Mouse (Mus musculus): ENCODE results near the gene Tmem263. TPM values are rescaled to one million over a fixed set of nuclear protein-coding genes. Genes with fewer than 3 reads are reported as not detected.

Tmem263 gene
- 5.6 and 9.8 TPM in 2 replicates for polyA plus RNA-seq (2012; rRNA removed)

DNA sequence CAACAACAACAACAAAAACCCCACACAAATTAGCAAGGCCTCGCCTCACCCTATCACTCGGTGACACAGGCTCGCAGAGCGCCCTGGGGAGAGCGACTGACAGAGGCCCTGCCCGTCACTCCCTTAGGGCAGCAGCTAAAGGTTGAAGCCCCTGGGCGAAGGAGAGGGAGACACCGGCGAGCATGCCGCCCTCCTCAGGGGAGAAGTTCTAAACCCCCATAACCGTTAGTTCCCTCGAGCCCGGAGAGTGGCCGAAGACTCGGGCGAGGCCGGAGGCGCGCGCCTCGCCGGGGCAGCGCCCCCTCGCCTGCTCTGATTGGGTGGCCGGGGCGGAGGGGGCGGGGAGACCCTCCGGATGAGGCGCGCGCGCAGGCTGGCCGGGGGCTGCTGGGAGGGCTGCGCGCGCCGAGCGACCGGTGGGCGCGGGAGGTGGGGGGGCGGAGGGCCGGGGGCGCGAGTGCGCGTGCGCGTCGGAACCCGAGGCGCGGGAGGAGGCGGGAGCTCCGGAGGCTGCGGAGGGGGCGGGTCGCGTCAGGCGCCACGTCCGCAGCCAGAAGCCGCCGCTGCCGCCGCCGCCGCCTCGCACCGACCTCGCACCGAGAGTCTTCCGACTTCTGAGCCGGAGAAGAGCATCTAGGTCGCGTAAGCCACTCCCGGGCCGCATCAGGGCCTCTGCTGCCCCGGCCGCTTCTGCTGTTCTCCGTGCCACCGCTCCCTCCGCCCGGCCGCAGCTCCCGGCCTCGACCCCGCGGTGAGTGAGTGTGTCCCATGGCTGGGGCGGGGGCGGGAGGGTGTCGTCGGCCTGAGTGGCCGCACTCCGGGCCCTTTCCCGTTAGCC, at the start of gene Tmem263, which contains the start of gene Fhl4:
Gene Tmem263, plus strand, starts transcription at position 381 of the 838 bp plus-strand sequence.
Gene Fhl4, minus strand, starts transcription at position 249 of the 838 bp plus-strand sequence.

GRCm38 (mm10) chr10:85127395-85128287, 25.2 kb downstream of the Tmem263 start, which contains the start of gene Mterf2:
Mterf2 (minus strand) TSS chr10:85128027.

Other genes with a start within 250 kb of the Tmem263 start
- 6.4 and 6.7 TPM in 2 replicates for gene Ric8b, start 185.0 kb upstream of the Tmem263 start, polyA plus RNA-seq (2012; rRNA removed)
- gene Fhl4, start 132 bp upstream of the Tmem263 start, polyA plus RNA-seq (2012; rRNA removed), result 0.09 TPM in 2 replicates
- 0.36 and 1.5 TPM in 2 replicates for gene Mterf2, start 25.4 kb downstream of the Tmem263 start, polyA plus RNA-seq (2012; rRNA removed)
- 12.4 and 22.0 TPM in 2 replicates for gene Cry1, start 82.4 kb downstream of the Tmem263 start, polyA plus RNA-seq (2012; rRNA removed)